Comparison of ENCODE assay signal across 8 mouse cellular contexts in genomic region chr2:135711925-135712288, GRCm38 (mm10). TPM values are rescaled to one million over a fixed set of nuclear protein-coding genes. Genes with fewer than 3 reads are reported as not detected.
DNase-seq lines count a peak whose midpoint lies in the region; ATAC-seq and TF ChIP-seq lines count a peak whose summit lies in the region.

No protein-coding gene starts in this region.

- 0 out of 2 replicates have a peak overlapping the region, but pooled peaks have one; percentile 17 for H3K4me2 ChIP-seq in embryonic facial prominence, embryonic 11.5 days (ENCODE audit: low read depth, low read length)
- H3K4me2 ChIP-seq in hindbrain, postnatal 0 days (ENCODE audit: low read depth, low read length) = peak overlapping the region; percentile 49

- H3K36me3 ChIP-seq in embryonic facial prominence, embryonic 11.5 days (replicated peaks; ENCODE audit: control insufficient read depth, insufficient read depth, low read depth, low read length) = no peaks in the 10 kb centered on the region
- no peaks in the 10 kb centered on the region for H3K36me3 ChIP-seq in hindbrain, postnatal 0 days (ENCODE audit: insufficient read depth, low read length)

- H3K27me3 ChIP-seq in Patski = no peaks in the 10 kb centered on the region
- no peaks in the 10 kb centered on the region for H3K27me3 ChIP-seq in embryonic facial prominence, embryonic 11.5 days (ENCODE audit: control insufficient read depth, insufficient read depth, low read length)
- no peaks in the 10 kb centered on the region for H3K27me3 ChIP-seq in hindbrain, postnatal 0 days (ENCODE audit: insufficient read depth, low read length)

- POLR2A ChIA-PET in Patski (lab: Charles Lee) = no interaction called here

- intact Hi-C loops in left cerebral cortex, postnatal 4 days (cut with DNase I) = no loop called here

- peak; percentile 62 for DNase-seq in Patski (ENCODE audit: low read depth, low spot score)
- peak; percentile 79 for DNase-seq in embryonic facial prominence, embryonic 11.5 days (ENCODE audit: low spot score)
- peak; percentile 81 for DNase-seq in gonadal fat pad, adult 2 months (ENCODE audit: low read depth)
- peak; percentile 87 for DNase-seq in hindbrain, postnatal 0 days (ENCODE audit: low spot score)
- peak; percentile 55 for DNase-seq in left cerebral cortex, postnatal 4 days
- DNase-seq in right cerebral cortex, postnatal 36 days (ENCODE audit: low spot score in 2 of 2) = peak; percentile 23 to 24

- in situ Hi-C loops in Patski (cut with MboI; ENCODE audit: low pct_unique_long_range_greater_than_20kb) = no loop called here

- H3K27ac ChIP-seq in embryonic facial prominence, embryonic 11.5 days (replicated peaks; ENCODE audit: low read depth, low read length) = no peak overlapping the region
- peak overlapping the region; percentile 69; the same call in 1 of the 2 replicates for H3K27ac ChIP-seq in hindbrain, postnatal 0 days

- no peaks in the 10 kb centered on the region for H3K9me3 ChIP-seq in embryonic facial prominence, embryonic 11.5 days (replicated peaks; ENCODE audit: control insufficient read depth, low read length)
- H3K9me3 ChIP-seq in hindbrain, postnatal 0 days (ENCODE audit: low read length) = no peaks in the 10 kb centered on the region

- CTCF ChIA-PET in Patski (lab: Charles Lee) = interaction anchor here (0.6 to 1.3 kb wide), 3 partner anchors 12 to 40 kb away, joined by 3 read pairs; no protein-coding TSS in a partner anchor

- H3K4me1 ChIP-seq in embryonic facial prominence, embryonic 11.5 days (ENCODE audit: control insufficient read depth, insufficient read depth, low read length) = no peaks in the 10 kb centered on the region
- H3K4me1 ChIP-seq in hindbrain, postnatal 0 days (ENCODE audit: insufficient read depth, low read length) = peaks cover 11% of the 10 kb centered on the region

- peak; percentile 92 for ATAC-seq in Patski
- ATAC-seq in embryonic facial prominence, embryonic 11.5 days (replicated peaks; ENCODE audit: insufficient number of reproducible peaks, low FRiP score, low TSS enrichment, low read depth) = peak; percentile 70; the same call in 1 of the 2 replicates
- peak; percentile 76 for ATAC-seq in hindbrain, postnatal 0 days
- ATAC-seq in megakaryocyte-erythroid progenitor cell, adult 5-6 weeks (replicated peaks; ENCODE audit: low FRiP score, low TSS enrichment, poor library complexity, severe bottlenecking) = peak; percentile 79
- ATAC-seq in inflammation-experienced regulatory T-cells, adult 6 months = no peak

- H3K9ac ChIP-seq in embryonic facial prominence, embryonic 11.5 days (replicated peaks; ENCODE audit: low read length) = no peak overlapping the region; the same call in 1 of the 2 replicates
- no peak overlapping the region for H3K9ac ChIP-seq in hindbrain, postnatal 0 days (replicated peaks; ENCODE audit: low read length)

- WGBS in embryonic facial prominence, embryonic 11.5 days = 9% methylated on average over 8 of the region's 8 CpGs
- WGBS in hindbrain, postnatal 0 days = 12% methylated on average over 8 of the region's 8 CpGs

- TF ChIP-seq CTCF in Patski (IDR thresholded peaks at IDR 0.05) = no peak
- TF ChIP-seq CTCF in hindbrain, postnatal 0 days (IDR thresholded peaks at IDR 0.05; ENCODE audit: low read depth) = 0 out of 2 replicates have a peak, but pooled peaks have one; percentile 6

- H3K4me3 ChIP-seq in embryonic facial prominence, embryonic 11.5 days (ENCODE audit: low read depth, low read length) = no peak overlapping the region
- H3K4me3 ChIP-seq in hindbrain, postnatal 0 days (ENCODE audit: low read length) = peak overlapping the region; percentile 16; the same call in 1 of the 2 replicates

RNA-seq across cellular contexts. Expression of gene Plcb4, which starts 53.1 kb away (rescaled TPM):
- 26.5 TPM for polyA plus RNA-seq in Patski (2021)
- polyA plus RNA-seq in embryonic facial prominence, embryonic 11.5 days (2014; fragmentation: Nextera tagmentation; extraction: Ambion mirVana) = 11.0 and 12.0 TPM in 2 replicates
- 17.4 and 22.0 TPM in 2 replicates for polyA plus RNA-seq in gonadal fat pad, adult 2 months (2012; rRNA removed)
- total RNA-seq in hindbrain, postnatal 0 days (2014; rRNA removed) = 46.9 and 74.3 TPM in 2 replicates
- polyA plus RNA-seq in hindbrain, postnatal 0 days (2015; fragmentation: Nextera tagmentation; extraction: Ambion mirVana) = 43.0 and 46.6 TPM in 2 replicates
- total RNA-seq in left cerebral cortex, postnatal 4 days (2021) = 10 to 100 TPM; 31.9 to 32.5 TPM
- total RNA-seq in megakaryocyte-erythroid progenitor cell, adult 5-6 weeks (2014; fragmentation: Nextera tagmentation) = 23.4 and 32.1 TPM in 2 replicates
- 25.3 and 25.7 TPM in 2 replicates for total RNA-seq in megakaryocyte-erythroid progenitor cell, adult 5-6 weeks (2017)
- polyA plus RNA-seq in inflammation-experienced regulatory T-cells, adult 6 months (2017; shearing (Covaris generic)) = 10 to 100 TPM; 22.0 to 31.2 (median 26.3) TPM

Comparison
In these comparisons a context has a peak if more than half of its experiments do, and no peak if none do; other contexts are left out.
1. DNase-seq: peak in every context shown above with its lines; median percentile 87 in hindbrain, postnatal 0 days; 81 in gonadal fat pad, adult 2 months; 79 in embryonic facial prominence, embryonic 11.5 days; 62 in Patski; 55 in left cerebral cortex, postnatal 4 days; 24 in right cerebral cortex, postnatal 36 days.